Mouse (Mus musculus): ENCODE measurements around the gene Sgms1. TPM values are rescaled to one million over a fixed set of nuclear protein-coding genes. Genes with fewer than 3 reads are reported as not detected.
A peak's percentile ranks its signal among the peaks of the same experiment; 100 is the strongest.
"Not testable (repeated sequence)": the region's sequence is repeated elsewhere in the genome, so short reads cannot be mapped to it uniquely, and the experiment has no call there.

The Sgms1 gene
- total RNA-seq, 4 experiments from 2014 or later = 48.4 to 62.8 (median 50.8) TPM

GRCm38 (mm10) chr19:32136888-32137625 is 252.5 kb downstream of the Sgms1 start:
- peak; percentile 50 for DNase-seq (ENCODE audit: low spot score)

- not testable (repeated sequence) for DNase-seq (ENCODE audit: low spot score)
These were observed 257.6 kb downstream of the Sgms1 start for GRCm38 (mm10) chr19:32131707-32132488.

- DNase-seq (ENCODE audit: low spot score) = no peak
These were observed 260.2 kb downstream of the Sgms1 start for GRCm38 (mm10) chr19:32129281-32129680.

- no peak for DNase-seq (ENCODE audit: low spot score)
These were observed 262.2 kb downstream of the Sgms1 start for GRCm38 (mm10) chr19:32127180-32127850.

- DNase-seq (ENCODE audit: low spot score) = no peak
These were observed 265.4 kb downstream of the Sgms1 start for GRCm38 (mm10) chr19:32124155-32124554.

GRCm38 (mm10) chr19:32123196-32123595 is 266.3 kb downstream of the Sgms1 start:
- no peak for DNase-seq (ENCODE audit: low spot score)

GRCm38 (mm10) chr19:32120798-32121197 is 268.7 kb downstream of the Sgms1 start:
- DNase-seq (ENCODE audit: low spot score) = no peak

GRCm38 (mm10) chr19:32119666-32120065 is 269.8 kb downstream of the Sgms1 start:
- DNase-seq (ENCODE audit: low spot score) = no peak

GRCm38 (mm10) chr19:32118496-32118895 is 271.0 kb downstream of the Sgms1 start:
- DNase-seq (ENCODE audit: low spot score) = no peak

GRCm38 (mm10) chr19:32117484-32118018 is 272.0 kb downstream of the Sgms1 start:
- DNase-seq (ENCODE audit: low spot score) = no peak

GRCm38 (mm10) chr19:32111866-32112790 is 277.4 kb downstream of the Sgms1 start:
- DNase-seq (ENCODE audit: low spot score) = no peak

GRCm38 (mm10) chr19:32107771-32108306 is 281.7 kb downstream of the Sgms1 start, which contains the start of gene Asah2:
Gene Asah2 (minus strand): TSS chr19:32108211.
- peak; percentile 81 for DNase-seq (ENCODE audit: low spot score)

GRCm38 (mm10) chr19:32106750-32107149 is 282.8 kb downstream of the Sgms1 start:
- no peak for DNase-seq (ENCODE audit: low spot score)

GRCm38 (mm10) chr19:32104217-32104616 is 285.3 kb downstream of the Sgms1 start:
- no peak for DNase-seq (ENCODE audit: low spot score)

GRCm38 (mm10) chr19:32102976-32103300 is 286.6 kb downstream of the Sgms1 start:
- DNase-seq (ENCODE audit: low spot score) = no peak

GRCm38 (mm10) chr19:32102294-32102975 is 287.1 kb downstream of the Sgms1 start:
- no peak for DNase-seq (ENCODE audit: low spot score)

GRCm38 (mm10) chr19:32098582-32098981 is 290.9 kb downstream of the Sgms1 start:
- DNase-seq (ENCODE audit: low spot score) = no peak

- no peak for DNase-seq (ENCODE audit: low spot score)
These were observed 297.2 kb downstream of the Sgms1 start for GRCm38 (mm10) chr19:32092358-32092757.

GRCm38 (mm10) chr19:32090804-32091203 is 298.7 kb downstream of the Sgms1 start:
- no peak for DNase-seq (ENCODE audit: low spot score)

GRCm38 (mm10) chr19:32088570-32088969 is 300.9 kb downstream of the Sgms1 start:
- no peak for DNase-seq (ENCODE audit: low spot score)
